Mouse (Mus musculus) bone marrow, adult 2 months (tissue): ENCODE results near the gene Coro1a. TPM values are rescaled to one million over a fixed set of nuclear protein-coding genes. Genes with fewer than 3 reads are reported as not detected.

Experiments
- H3K27ac ChIP-seq: fragments of 200-500 bp; 2 replicates; pipeline ENCODE4 v1.5.1; 2012; ENCODE audit warnings: low read depth, mild to moderate bottlenecking, control low read depth, inconsistent platforms, low read length; ENCODE audit not compliant: control insufficient read depth, poor library complexity, insufficient read depth
- H3K4me1 ChIP-seq: fragments of 200-500 bp; 2 replicates; pipeline ENCODE4 v1.6.1; 2011; ENCODE audit warnings: low read length; ENCODE audit not compliant: control insufficient read depth, insufficient read depth
- H3K4me3 ChIP-seq: fragments of 200-500 bp; replicated peaks from 2 replicates; pipeline ENCODE3; 2011; ENCODE audit warnings: mild to moderate bottlenecking, low read depth, low read length, control low read depth; ENCODE audit not compliant: control insufficient read depth
- CTCF ChIP-seq: fragments of 200-500 bp; IDR thresholded peaks from 2 replicates; pipeline ENCODE4 v1.5.1; 2011; ENCODE audit warnings: low read length, control low read depth; ENCODE audit not compliant: control insufficient read depth, insufficient read depth
- POLR2A ChIP-seq: fragments of 200-500 bp; IDR thresholded peaks from 2 replicates; pipeline ENCODE4 v1.6.1; 2011; ENCODE audit warnings: low read depth, mild to moderate bottlenecking, control low read depth, low read length, borderline replicate concordance; ENCODE audit not compliant: control insufficient read depth
- WGBS: fragments of 180-500 bp; shearing (Covaris S2); methylation state at CpG from one replicate; pipeline ENCODE4 v1.1.7; 2018; 5-methylcytosine and 5-hydroxymethylcytosine counted together
- polyA plus RNA-seq: library from polyadenylated mRNA; stranded (reverse); fragments of >200 nt; gene quantifications from 2 replicates; pipeline ENCODE4 v1.2.4, GENCODE M21; 2011; ENCODE audit warnings: low replicate concordance; ENCODE audit not compliant: missing spikeins, insufficient read depth, insufficient read length

The Coro1a gene
- polyA plus RNA-seq = 370 and 776 TPM in 2 replicates

DNA sequence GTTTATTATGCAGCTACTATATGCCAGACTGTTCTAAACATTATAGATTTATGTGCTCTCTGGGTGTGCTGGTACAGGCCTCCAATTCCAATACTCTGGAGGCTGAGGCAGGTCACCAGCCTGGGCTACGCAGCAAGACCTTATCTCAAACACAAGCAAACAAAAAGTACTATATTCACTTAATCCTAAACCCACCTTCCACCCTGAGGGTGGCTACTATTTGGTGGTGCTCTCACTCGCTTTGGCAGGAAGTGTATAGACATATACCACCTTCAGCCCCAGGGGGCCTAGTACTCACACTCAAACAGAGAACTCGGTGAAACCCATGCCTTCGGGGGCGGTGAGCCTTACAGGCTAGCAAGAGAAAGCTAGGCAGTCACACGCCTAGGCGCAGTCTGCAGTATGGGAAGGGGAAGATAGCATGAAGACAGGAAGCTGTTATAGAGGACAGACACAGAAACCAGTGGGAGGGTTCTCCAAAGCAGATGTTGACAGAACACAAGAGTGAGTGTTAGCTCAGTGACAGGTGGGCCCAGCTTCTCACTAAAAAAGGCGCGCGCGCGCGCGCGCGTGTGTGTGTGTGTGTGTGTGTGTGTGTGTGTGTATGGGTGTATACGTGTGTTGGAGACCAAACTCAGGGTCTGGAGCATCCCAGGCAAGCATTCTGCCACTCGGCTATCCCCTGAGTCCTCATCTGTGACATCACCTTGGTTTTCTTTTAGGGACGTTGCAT, at the start of gene Coro1a:
TSS of gene Coro1a (minus strand) at position 346 of the 733 bp plus-strand sequence.
- Histone ChIP-seq H3K4me3 (no peak within 1 kb of the TSS), H3K27ac (peak within 1 kb of the TSS; percentile 71), H3K4me1 (peaks cover 6% of the 10 kb centered on the region; the same call in 1 of the 2 replicates)
- 47% methylated on average over 19 of the region's 19 CpGs for WGBS
- no peak for TF ChIP-seq CTCF
- no peak for TF ChIP-seq POLR2A

DNA sequence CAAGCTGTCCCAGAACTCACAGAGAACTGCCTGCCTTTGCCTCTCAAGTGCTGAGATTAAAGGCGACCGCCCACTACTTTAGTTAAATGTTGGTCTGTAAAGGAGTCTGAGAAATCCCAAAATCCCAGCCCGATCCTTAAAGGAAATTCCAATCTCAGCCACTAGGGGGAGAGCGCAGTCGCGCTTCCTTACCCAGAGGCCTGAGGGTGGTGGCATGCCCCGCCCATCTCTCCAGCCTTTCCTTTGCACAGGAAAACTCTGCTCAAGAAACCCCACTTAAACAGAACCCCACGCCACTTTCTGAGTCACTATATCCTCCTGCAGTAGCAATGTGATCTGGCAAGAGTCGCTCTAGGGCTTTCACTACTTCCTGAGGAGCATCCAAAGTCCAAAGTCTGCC, 47.3 kb upstream of the Coro1a start:
- H3K27ac ChIP-seq = no peak overlapping the region
- H3K4me1 ChIP-seq = peaks cover 5% of the 10 kb centered on the region; the same call in 1 of the 2 replicates
- H3K4me3 ChIP-seq = no peak overlapping the region
- WGBS = 1% methylated on average over 9 of the region's 9 CpGs
- TF ChIP-seq POLR2A (no peak), CTCF (peak; percentile 82)

DNA sequence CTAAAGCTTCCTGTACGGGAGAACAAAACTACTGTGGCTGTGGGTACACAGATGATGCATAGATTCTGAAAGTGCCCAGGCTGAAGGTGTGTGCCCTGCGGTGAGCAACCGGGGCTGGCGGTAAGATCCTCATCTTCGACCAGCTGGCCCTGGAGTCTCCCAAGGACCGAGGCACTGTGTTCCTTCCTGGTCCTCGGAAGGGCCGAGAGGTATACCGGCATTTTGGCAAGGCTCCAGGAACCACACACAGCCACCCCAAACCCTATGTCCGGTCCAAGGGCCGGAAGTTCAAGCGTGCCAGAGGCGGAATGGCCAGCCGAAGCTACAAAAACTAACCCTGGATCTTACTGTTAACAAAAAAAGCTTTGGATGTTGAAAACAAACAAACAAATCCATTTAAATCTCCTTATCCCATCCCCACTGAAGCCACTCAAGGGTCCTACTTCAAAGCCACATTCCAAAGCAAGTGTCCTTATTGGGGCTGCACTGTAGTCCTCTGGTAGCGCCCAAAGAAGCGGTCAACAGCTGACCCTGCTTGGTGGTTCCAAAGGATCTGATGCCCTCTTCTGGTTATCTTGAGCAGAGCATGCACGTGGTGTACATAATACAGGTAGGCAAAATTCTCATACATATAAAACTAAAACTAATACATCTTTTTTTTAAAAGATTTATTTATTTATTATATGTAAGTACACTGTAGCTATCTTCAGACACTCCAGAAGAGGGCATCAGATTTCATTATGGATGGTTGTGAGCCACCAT, 42.2 kb upstream of the Coro1a start:
- H3K4me3 ChIP-seq = no peak overlapping the region
- 82% methylated on average over 17 of the region's 17 CpGs for WGBS
- H3K27ac ChIP-seq = no peak overlapping the region
- H3K4me1 ChIP-seq = peaks cover 7% of the 10 kb centered on the region; the same call in 1 of the 2 replicates
- TF ChIP-seq CTCF (peak; percentile 37; the same call in 1 of the 2 replicates), POLR2A (no peak)

DNA sequence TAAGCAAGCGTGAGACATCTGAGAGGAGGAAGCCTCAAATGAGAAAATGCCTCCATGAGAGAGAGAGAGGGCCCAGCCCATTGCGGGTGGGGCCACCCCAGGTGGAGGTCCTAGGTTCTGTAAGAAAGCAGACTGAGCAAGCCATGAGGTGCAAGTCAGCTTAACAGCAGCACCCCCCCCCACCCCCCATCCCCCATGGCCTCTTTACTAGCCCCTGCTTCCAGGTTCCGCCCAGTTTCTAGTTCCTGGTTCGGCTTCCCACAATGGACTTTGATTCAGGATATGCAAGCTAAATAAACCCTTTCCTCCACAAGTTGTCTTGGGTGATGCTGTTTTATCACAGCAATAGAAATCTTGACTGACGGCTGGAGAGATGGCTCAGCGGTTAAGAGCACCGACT, 41.2 kb upstream of the Coro1a start:
- no peak for TF ChIP-seq POLR2A
- no peak for TF ChIP-seq CTCF
- peak overlapping the region; percentile 41 for H3K27ac ChIP-seq
- 75% methylated on average over 7 of the region's 7 CpGs for WGBS
- H3K4me1 ChIP-seq = peaks cover 6% of the 10 kb centered on the region; the same call in 1 of the 2 replicates
- no peak overlapping the region for H3K4me3 ChIP-seq

DNA sequence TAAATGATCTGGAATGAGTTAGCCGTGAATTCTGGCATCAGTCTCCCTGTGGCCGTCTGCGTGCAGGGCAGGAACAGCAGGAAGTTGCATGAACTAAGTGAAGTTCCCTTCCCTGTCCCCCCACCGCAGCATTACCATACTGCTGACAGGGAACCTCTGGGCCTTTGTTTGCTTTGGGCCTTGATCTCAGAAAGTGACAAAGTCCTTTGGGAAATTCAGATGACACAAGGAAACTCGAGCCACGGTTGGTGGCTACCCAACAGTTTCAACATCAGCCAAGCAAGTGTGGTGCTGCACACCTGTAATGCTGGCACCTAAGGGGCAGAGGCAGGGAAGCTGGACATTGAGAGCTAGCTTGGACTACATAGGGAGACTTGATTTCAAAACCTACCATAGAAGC, 39.2 kb upstream of the Coro1a start:
- H3K4me1 ChIP-seq = peaks cover 2% of the 10 kb centered on the region; the same call in 1 of the 2 replicates
- H3K4me3 ChIP-seq = peak overlapping the region; percentile 45
- TF ChIP-seq POLR2A = no peak
- TF ChIP-seq CTCF = no peak
- peak overlapping the region; percentile 92 for H3K27ac ChIP-seq
- WGBS = 2% methylated on average over 6 of the region's 6 CpGs

DNA sequence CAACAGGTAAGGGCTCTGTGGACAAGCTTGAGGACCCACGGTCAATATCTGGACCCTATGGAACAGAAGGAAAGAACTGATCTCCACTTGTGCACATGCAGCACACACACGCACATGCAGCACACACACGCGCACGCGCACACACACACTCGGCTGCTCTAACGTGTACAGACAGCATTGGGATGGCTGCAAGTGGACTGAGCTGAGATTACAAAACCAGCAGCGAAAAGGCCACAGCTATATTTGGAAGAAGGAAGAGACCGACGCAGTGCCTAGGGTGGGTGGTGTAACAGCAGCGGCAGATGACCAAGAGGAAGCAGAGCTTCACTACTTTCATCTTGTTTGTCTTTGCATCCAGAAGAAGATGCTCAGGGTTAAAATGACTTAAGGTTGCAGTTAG, 38.5 kb upstream of the Coro1a start:
- peak overlapping the region; percentile 92 for H3K27ac ChIP-seq
- WGBS = 19% methylated on average over 12 of the region's 12 CpGs
- peaks cover 2% of the 10 kb centered on the region; the same call in 1 of the 2 replicates for H3K4me1 ChIP-seq
- TF ChIP-seq POLR2A = no peak
- peak overlapping the region; percentile 49 for H3K4me3 ChIP-seq

DNA sequence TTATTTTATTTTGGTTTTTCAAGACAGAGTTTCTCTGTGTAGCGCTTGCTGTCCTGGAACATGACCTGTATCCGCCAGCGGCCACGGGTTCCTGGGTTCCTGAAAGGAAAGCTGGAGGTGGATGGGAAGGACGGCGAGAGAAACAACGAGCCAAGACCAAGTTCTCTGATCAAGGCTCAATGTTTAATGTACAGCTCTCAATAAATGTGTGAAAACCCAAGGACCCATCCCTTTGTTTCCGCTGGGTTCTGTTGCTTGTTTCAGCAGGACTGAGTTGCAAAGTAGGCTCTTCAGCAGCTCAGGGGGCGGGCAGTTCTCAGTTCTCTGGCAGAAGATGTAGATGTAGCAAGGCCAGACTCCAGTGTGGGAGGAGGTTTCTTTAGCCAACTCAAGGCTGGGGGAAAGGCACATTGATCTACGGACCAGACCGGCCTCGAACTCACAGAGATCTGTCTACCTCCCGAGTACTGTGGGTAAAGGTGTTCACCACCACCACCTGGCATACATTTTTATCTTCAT, 34.4 kb upstream of the Coro1a start:
- Histone ChIP-seq H3K4me3 (no peak overlapping the region), H3K27ac (no peak overlapping the region), H3K4me1 (no peaks in the 10 kb centered on the region; the same call in 1 of the 2 replicates)
- TF ChIP-seq CTCF (no peak), POLR2A (no peak)
- 87% methylated on average over 13 of the region's 13 CpGs for WGBS

DNA sequence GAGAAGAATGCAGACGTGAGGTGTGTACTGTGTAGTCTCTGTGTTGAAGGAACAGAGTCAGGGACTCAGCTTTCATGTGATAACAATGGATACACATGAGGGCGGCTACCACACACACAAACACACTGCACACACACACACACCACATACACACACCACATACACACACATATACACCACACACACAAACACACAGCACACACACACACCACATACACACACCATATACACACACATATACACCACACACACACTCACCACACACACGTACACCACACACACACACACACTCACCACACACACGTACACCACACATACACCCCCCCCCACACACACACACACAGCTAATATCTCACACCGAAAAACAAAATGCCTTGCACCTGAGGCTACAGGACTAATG, 33.9 kb upstream of the Coro1a start:
- 80% methylated on average over 5 of the region's 5 CpGs for whole genome bisulfite sequencing
- H3K4me3 ChIP-seq = no peak overlapping the region
- no peak overlapping the region for H3K27ac ChIP-seq
- TF ChIP-seq CTCF (no peak), POLR2A (no peak)
- H3K4me1 ChIP-seq = no peaks in the 10 kb centered on the region; the same call in 1 of the 2 replicates
